Mouse (Mus musculus): ENCODE measurements around the gene Mfsd13b.
A peak's percentile ranks its signal among the peaks of the same experiment; 100 is the strongest.
"Not testable (repeated sequence)": the region's sequence is repeated elsewhere in the genome, so short reads cannot be mapped to it uniquely, and the experiment has no call there.

Mfsd13b gene

GRCm38 (mm10) chr7:120982200-120982841 lies at the start of gene Mfsd13b, which contains the start of gene Cdr2:
TSS of gene Mfsd13b (plus strand) at chr7:120982509.
TSS of gene Cdr2 (minus strand) at chr7:120982312.
- peak; percentile 97 for DNase-seq (ENCODE audit: low read depth, low spot score)

GRCm38 (mm10) chr7:120933110-120933509 lies 49.2 kb upstream of the Mfsd13b start:
- no peak for DNase-seq (ENCODE audit: low read depth, low spot score)

- DNase-seq (ENCODE audit: low read depth, low spot score), result no peak
Measured at GRCm38 (mm10) chr7:120933680-120934195, 48.6 kb upstream of the Mfsd13b start.

GRCm38 (mm10) chr7:120934716-120935115 lies 47.6 kb upstream of the Mfsd13b start:
- DNase-seq (ENCODE audit: low read depth, low spot score), result peak; percentile 70

- no peak for DNase-seq (ENCODE audit: low read depth, low spot score)
Measured at GRCm38 (mm10) chr7:120936522-120936921, 45.8 kb upstream of the Mfsd13b start.

GRCm38 (mm10) chr7:120938206-120938605 lies 44.1 kb upstream of the Mfsd13b start:
- no peak for DNase-seq (ENCODE audit: low read depth, low spot score)

- no peak for DNase-seq (ENCODE audit: low read depth, low spot score)
Measured at GRCm38 (mm10) chr7:120940343-120940742, 42.0 kb upstream of the Mfsd13b start.

- no peak for DNase-seq (ENCODE audit: low read depth, low spot score)
Measured at GRCm38 (mm10) chr7:120941214-120941613, 41.1 kb upstream of the Mfsd13b start.

- DNase-seq (ENCODE audit: low read depth, low spot score), result no peak
Measured at GRCm38 (mm10) chr7:120942506-120942905, 39.8 kb upstream of the Mfsd13b start.

- no peak for DNase-seq (ENCODE audit: low read depth, low spot score)
Measured at GRCm38 (mm10) chr7:120943936-120944509, 38.3 kb upstream of the Mfsd13b start.

- DNase-seq (ENCODE audit: low read depth, low spot score), result not testable (repeated sequence)
Measured at GRCm38 (mm10) chr7:120953591-120953990, 28.7 kb upstream of the Mfsd13b start.

GRCm38 (mm10) chr7:120960116-120960515 lies 22.2 kb upstream of the Mfsd13b start:
- peak; percentile 51 for DNase-seq (ENCODE audit: low read depth, low spot score)

GRCm38 (mm10) chr7:120960601-120961000 lies 21.7 kb upstream of the Mfsd13b start:
- no peak for DNase-seq (ENCODE audit: low read depth, low spot score)

- no peak for DNase-seq (ENCODE audit: low read depth, low spot score)
Measured at GRCm38 (mm10) chr7:120961893-120962292, 20.4 kb upstream of the Mfsd13b start.

GRCm38 (mm10) chr7:120963126-120963525 lies 19.2 kb upstream of the Mfsd13b start:
- no peak for DNase-seq (ENCODE audit: low read depth, low spot score)

GRCm38 (mm10) chr7:120969221-120969620 lies 13.1 kb upstream of the Mfsd13b start:
- DNase-seq (ENCODE audit: low read depth, low spot score), result no peak

- DNase-seq (ENCODE audit: low read depth, low spot score), result no peak
Measured at GRCm38 (mm10) chr7:120970112-120970511, 12.2 kb upstream of the Mfsd13b start.

- not testable (repeated sequence) for DNase-seq (ENCODE audit: low read depth, low spot score)
Measured at GRCm38 (mm10) chr7:120972471-120972870, 9.8 kb upstream of the Mfsd13b start.

- DNase-seq (ENCODE audit: low read depth, low spot score), result no peak
Measured at GRCm38 (mm10) chr7:120974001-120974400, 8.3 kb upstream of the Mfsd13b start.

- DNase-seq (ENCODE audit: low read depth, low spot score), result no peak
Measured at GRCm38 (mm10) chr7:120977063-120977462, 5.2 kb upstream of the Mfsd13b start.

GRCm38 (mm10) chr7:120980041-120980440 lies 2.3 kb upstream of the Mfsd13b start:
- no peak for DNase-seq (ENCODE audit: low read depth, low spot score)

- peak; percentile 14 for DNase-seq (ENCODE audit: low read depth, low spot score)
Measured at GRCm38 (mm10) chr7:120980931-120981924, 1.1 kb upstream of the Mfsd13b start.

Data from retina, postnatal 7 days (tissue).